Mouse (Mus musculus) urinary bladder, adult 2 months (tissue): ENCODE results near the gene Tdrd9. TPM values are rescaled to one million over a fixed set of nuclear protein-coding genes. Genes with fewer than 3 reads are reported as not detected.

Experiments
- DNase-seq: peaks from one replicate; pipeline ENCODE4 v3.0.0; 2022; ENCODE audit warnings: low spot score
- polyA plus RNA-seq: library from polyadenylated mRNA; depleted of rRNA; stranded (reverse); fragments of >200 nt; gene quantifications from 2 replicates; pipeline ENCODE4 v1.2.3, GENCODE M21; 2012; rRNA removed

Tdrd9 gene
- polyA plus RNA-seq, 1 experiment, result 0.06 TPM

- DNase-seq, result no peak
Observed at GRCm38 (mm10) chr12:112107685-112108084, 136.3 kb downstream of the Tdrd9 start.

GRCm38 (mm10) chr12:112108696-112109445 lies 137.5 kb downstream of the Tdrd9 start:
- DNase-seq, result no peak

DNA sequence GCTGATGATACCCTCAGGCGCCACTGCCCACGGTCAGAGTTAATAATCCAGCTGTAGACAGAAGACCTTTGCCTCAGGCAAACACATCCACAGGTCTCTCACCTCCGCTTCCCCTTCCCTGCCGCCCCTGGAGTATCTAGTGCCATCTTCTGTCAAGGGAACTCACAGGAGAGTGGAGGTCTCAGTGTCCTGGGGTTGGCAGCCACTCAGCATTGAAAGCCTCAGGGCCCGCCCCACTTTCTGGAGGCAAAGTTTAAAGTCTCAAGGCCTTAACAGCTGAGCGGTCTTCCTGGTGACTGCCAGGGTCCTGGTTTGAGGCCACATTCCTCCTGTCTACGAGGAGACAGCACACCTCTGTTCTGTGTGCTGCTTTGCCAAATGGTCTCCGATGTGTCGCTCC lies 138.3 kb downstream of the Tdrd9 start:
- no peak for DNase-seq

DNA sequence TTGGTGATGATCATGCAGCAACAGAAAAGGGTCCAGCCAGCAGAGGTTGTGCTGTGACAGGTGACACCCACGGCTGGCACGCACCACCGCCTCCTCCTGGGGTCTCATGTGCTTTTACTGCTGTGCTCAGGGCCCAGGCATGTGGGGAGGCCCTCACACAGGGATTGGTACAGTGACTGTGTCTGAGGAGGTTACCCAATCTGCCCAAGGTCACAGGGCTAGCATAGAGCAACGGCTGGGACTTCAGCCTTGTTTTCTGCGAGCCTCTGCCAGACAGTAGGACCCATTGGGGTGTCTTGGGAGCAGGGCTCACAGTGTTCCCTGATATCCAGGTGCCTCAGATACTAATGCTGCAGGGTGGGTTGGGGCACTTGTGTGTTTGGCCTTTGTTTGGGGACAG lies 140.0 kb downstream of the Tdrd9 start:
- no peak for DNase-seq

GRCm38 (mm10) chr12:112112235-112112634 lies 140.9 kb downstream of the Tdrd9 start:
- no peak for DNase-seq

DNA sequence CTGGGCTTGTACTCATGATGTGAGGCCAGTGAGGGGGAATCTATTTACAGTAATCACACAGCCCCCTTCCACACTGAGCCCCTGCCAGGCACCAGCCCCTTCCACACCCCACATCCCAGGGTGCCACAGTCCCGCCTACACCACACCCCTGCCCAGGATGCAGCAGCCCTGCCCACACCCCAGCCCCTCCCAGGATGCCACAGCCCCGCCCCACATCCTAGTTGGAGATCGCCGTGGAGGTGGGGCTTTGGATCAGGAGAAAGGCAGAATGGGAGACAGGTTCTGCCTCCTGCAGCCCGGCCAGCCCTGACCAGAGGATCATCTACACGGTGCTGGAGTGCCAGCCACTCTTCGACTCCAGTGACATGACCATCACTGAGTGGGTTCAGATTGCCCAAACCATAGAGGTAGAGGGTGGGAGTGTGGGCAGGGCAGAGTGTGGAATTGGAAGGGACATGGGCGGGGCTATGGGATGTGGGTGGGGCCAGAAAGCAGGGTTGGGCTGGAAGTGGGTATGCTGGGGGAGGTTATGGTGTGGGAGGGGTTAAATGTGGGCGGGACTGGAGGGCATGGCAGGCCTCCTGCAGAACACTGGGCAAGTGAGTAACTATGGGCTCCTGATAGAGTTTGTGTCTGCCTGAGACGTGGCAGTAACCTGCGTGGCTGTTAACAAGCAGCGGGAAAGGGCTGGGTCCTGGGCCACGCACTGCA lies 141.5 kb downstream of the Tdrd9 start:
- no peak for DNase-seq

- DNase-seq, result peak; percentile 80
Observed at GRCm38 (mm10) chr12:112113710-112114109, 142.4 kb downstream of the Tdrd9 start.

- no peak for DNase-seq
Observed at GRCm38 (mm10) chr12:112117006-112117405, 145.6 kb downstream of the Tdrd9 start.

DNA sequence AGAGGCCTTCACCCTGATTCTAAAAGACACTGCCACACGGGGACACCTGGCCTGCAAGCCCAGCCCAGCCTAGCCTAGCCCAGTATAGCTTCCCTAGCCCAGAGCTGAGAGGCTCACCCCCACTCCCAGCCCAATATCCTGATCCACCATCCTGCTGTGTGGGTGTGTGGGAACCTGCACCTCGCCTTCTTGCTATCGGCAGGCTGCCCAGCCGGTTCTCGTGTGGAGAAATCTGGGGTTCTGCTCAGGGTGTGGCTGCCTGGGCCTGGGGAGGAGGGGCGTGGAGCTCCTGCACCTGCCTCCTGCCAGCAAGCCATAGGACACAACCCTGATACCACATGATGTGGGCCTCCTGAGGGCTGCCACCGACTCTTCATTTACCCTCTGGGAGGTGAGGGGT lies 146.3 kb downstream of the Tdrd9 start:
- DNase-seq, result no peak

Other genes starting within 250 kb of the Tdrd9 start
- gene Klc1, start 212.7 kb upstream of the Tdrd9 start, polyA plus RNA-seq, result 96.5 and 122 TPM in 2 replicates
- gene Xrcc3, start 157.7 kb upstream of the Tdrd9 start, polyA plus RNA-seq, result 3.3 and 3.5 TPM in 2 replicates
- gene Zfyve21, start 157.4 kb upstream of the Tdrd9 start, polyA plus RNA-seq, result 77.0 and 87.5 TPM in 2 replicates
- gene Ppp1r13b, start 63.4 kb upstream of the Tdrd9 start, polyA plus RNA-seq, result 16.6 and 24.9 TPM in 2 replicates
- gene Atp5mpl, start 4.6 kb upstream of the Tdrd9 start, polyA plus RNA-seq, result 214 and 229 TPM in 2 replicates
- not detected in 2 replicates for gene Rd3l, start 9.8 kb downstream of the Tdrd9 start, polyA plus RNA-seq
- gene Aspg, start 135.1 kb downstream of the Tdrd9 start, polyA plus RNA-seq, result 0.74 and 1.2 TPM in 2 replicates
- 8.3 and 9.0 TPM in 2 replicates for gene Kif26a, start 174.6 kb downstream of the Tdrd9 start, polyA plus RNA-seq